Mouse (Mus musculus): ENCODE results near the gene Fam209. TPM values are rescaled to one million over a fixed set of nuclear protein-coding genes. Genes with fewer than 3 reads are reported as not detected.
A peak's percentile ranks its signal among the peaks of the same experiment; 100 is the strongest.

The Fam209 gene
- total and polyA plus RNA-seq, 3 experiments: not detected

DNA sequence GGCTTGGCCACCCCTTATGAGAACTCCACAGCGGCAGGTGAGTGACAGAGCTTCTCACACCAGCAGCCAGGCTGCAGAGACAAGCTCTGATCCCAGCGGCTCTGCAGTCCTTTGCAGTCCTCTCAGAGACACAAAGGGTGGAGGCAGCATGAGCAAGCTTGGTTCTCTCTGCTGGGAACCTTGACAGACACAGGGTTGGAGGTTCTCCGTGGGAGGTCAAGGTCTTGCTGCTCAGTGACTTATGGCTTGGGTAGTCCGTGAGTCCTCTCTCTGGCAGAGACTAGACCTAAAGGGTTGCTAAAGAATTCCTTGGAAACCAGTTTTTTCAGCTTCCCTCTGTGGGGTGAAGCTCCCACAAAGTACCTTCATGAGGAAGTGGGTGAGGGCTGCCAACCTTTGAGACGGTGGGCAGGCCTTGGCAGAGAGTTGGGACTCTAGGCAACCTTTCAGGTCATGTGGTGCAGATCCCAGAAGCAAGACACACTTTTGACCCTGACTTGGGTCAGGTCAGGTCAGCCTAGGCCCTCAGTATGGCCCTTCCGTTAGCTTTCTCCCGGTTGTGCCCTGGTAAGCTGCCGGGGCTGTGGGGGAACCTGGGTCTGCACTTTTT is 24.5 kb downstream of the Fam209 start:
- Histone ChIP-seq H3K27me3 (ENCODE audit: control insufficient read depth, insufficient read depth, low read length) (no peaks in the 10 kb centered on the region), H3K9ac (ENCODE audit: low read depth, low read length) (no peak overlapping the region), H3K27ac (no peak overlapping the region), H3K36me3 (ENCODE audit: control insufficient read depth, insufficient read depth, low read length) (no peaks in the 10 kb centered on the region), H3K4me3 (no peak overlapping the region), H3K79me2 (replicated peaks; ENCODE audit: control insufficient read depth, insufficient read depth, low read length) (no peaks in the 10 kb centered on the region), H3K4me1 (ENCODE audit: control insufficient read depth, insufficient read depth, low read length) (no peaks in the 10 kb centered on the region)
- no peak for DNase-seq
- intact Hi-C loops (cut with DNase I): no loop called here
- TF ChIP-seq POLR2A (IDR thresholded peaks at IDR 0.05; ENCODE audit: insufficient read depth, low read depth, low read length) (no peak), CTCF (IDR thresholded peaks at IDR 0.05) (no peak), EP300 (IDR thresholded peaks at IDR 0.05; ENCODE audit: insufficient read depth, low read depth, low read length) (no peak)
- WGBS: 79% methylated on average over 8 of the region's 8 CpGs

DNA sequence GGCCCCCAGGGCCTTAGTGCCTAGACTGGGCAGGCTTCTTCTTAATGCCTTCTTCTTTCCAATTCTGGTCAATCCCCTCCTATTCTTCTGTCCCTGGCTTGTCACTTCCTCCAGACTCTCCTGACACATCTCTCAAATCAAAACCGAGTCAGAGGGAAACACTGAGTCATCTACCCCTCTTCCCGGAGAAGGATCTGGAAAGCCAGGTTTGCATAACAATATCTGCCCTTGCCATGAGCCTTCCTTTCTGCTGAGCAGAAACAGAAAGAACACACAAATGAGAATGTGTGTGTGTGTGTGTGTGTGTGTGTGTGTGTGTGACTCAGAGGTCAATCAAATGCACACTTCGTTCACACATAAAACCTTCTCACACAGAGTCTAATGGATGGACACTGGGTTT is 26.5 kb downstream of the Fam209 start:
- Histone ChIP-seq H3K27ac (no peak overlapping the region), H3K4me3 (no peak overlapping the region), H3K4me1 (ENCODE audit: control insufficient read depth, insufficient read depth, low read length) (no peaks in the 10 kb centered on the region), H3K9ac (ENCODE audit: low read depth, low read length) (no peak overlapping the region), H3K27me3 (ENCODE audit: control insufficient read depth, insufficient read depth, low read length) (no peaks in the 10 kb centered on the region), H3K79me2 (replicated peaks; ENCODE audit: control insufficient read depth, insufficient read depth, low read length) (no peaks in the 10 kb centered on the region), H3K36me3 (ENCODE audit: control insufficient read depth, insufficient read depth, low read length) (no peaks in the 10 kb centered on the region)
- TF ChIP-seq POLR2A (IDR thresholded peaks at IDR 0.05; ENCODE audit: insufficient read depth, low read depth, low read length): no peak
- no peak for TF ChIP-seq CTCF (IDR thresholded peaks at IDR 0.05)
- no peak for TF ChIP-seq EP300 (IDR thresholded peaks at IDR 0.05; ENCODE audit: insufficient read depth, low read depth, low read length)
- intact Hi-C loops (cut with DNase I): no loop called here
- no peak for DNase-seq
- WGBS: 35% methylated on average over 3 of the region's 3 CpGs

DNA sequence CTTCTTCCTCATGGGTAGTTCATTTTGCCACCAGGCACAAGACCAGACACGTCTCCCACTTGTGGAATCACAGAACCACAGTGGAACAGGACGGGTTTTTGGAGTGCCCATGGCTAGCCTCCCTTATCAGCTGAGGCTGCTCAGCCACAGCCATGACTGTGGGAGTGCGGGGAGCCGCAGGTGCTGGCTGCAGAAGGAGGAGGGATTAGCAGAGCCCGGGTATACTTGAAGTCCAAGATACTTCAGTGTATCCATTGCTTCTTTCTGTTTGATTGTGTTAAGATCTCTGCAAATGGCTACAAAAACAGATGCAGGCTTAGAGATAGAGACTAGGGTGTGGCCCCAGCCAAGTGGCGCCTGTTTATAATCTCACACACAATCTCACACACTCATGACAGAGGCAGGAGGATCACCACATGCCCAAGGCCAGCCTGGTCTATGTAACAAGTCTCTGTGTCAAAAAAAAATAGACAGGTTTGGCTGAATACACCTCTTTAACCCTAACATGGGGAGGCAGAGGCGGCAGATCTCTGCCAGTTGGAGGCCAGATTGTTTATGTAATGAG is 28.5 kb downstream of the Fam209 start:
- TF ChIP-seq CTCF (IDR thresholded peaks at IDR 0.05) (no peak), EP300 (IDR thresholded peaks at IDR 0.05; ENCODE audit: insufficient read depth, low read depth, low read length) (no peak), POLR2A (IDR thresholded peaks at IDR 0.05; ENCODE audit: insufficient read depth, low read depth, low read length) (no peak)
- Histone ChIP-seq H3K36me3 (ENCODE audit: control insufficient read depth, insufficient read depth, low read length) (no peaks in the 10 kb centered on the region), H3K27ac (no peak overlapping the region), H3K79me2 (replicated peaks; ENCODE audit: control insufficient read depth, insufficient read depth, low read length) (no peaks in the 10 kb centered on the region), H3K4me1 (ENCODE audit: control insufficient read depth, insufficient read depth, low read length) (no peaks in the 10 kb centered on the region), H3K4me3 (no peak overlapping the region), H3K9ac (ENCODE audit: low read depth, low read length) (no peak overlapping the region), H3K27me3 (ENCODE audit: control insufficient read depth, insufficient read depth, low read length) (no peaks in the 10 kb centered on the region)
- no peak for DNase-seq
- intact Hi-C loops (cut with DNase I): loop anchor here (1.0 to 5.0 kb wide), 2 partner anchors 23 to 279 kb away; no protein-coding TSS in a partner anchor
- 37% methylated on average over 7 of the region's 7 CpGs for WGBS

- WGBS: 3% methylated on average over 4 of the region's 4 CpGs
- Histone ChIP-seq H3K4me3 (no peak overlapping the region), H3K4me1 (ENCODE audit: control insufficient read depth, insufficient read depth, low read length) (no peaks in the 10 kb centered on the region), H3K79me2 (replicated peaks; ENCODE audit: control insufficient read depth, insufficient read depth, low read length) (no peaks in the 10 kb centered on the region), H3K27ac (no peak overlapping the region), H3K27me3 (ENCODE audit: control insufficient read depth, insufficient read depth, low read length) (no peaks in the 10 kb centered on the region), H3K9ac (ENCODE audit: low read depth, low read length) (no peak overlapping the region), H3K36me3 (ENCODE audit: control insufficient read depth, insufficient read depth, low read length) (no peaks in the 10 kb centered on the region)
- intact Hi-C loops (cut with DNase I): loop anchor here (1.0 to 5.0 kb wide), 2 partner anchors 23 to 279 kb away; no protein-coding TSS in a partner anchor
- no peak for TF ChIP-seq EP300 (IDR thresholded peaks at IDR 0.05; ENCODE audit: insufficient read depth, low read depth, low read length)
- TF ChIP-seq CTCF (IDR thresholded peaks at IDR 0.05): peak; percentile 76
- DNase-seq: peak in 1 of 2 experiments; percentile 23
Measured at GRCm38 (mm10) chr2:172501341-172501740, 29.0 kb downstream of the Fam209 start.

- Histone ChIP-seq H3K9ac (ENCODE audit: low read depth, low read length) (no peak overlapping the region), H3K27ac (no peak overlapping the region), H3K27me3 (ENCODE audit: control insufficient read depth, insufficient read depth, low read length) (no peaks in the 10 kb centered on the region), H3K4me3 (no peak overlapping the region), H3K36me3 (ENCODE audit: control insufficient read depth, insufficient read depth, low read length) (no peaks in the 10 kb centered on the region), H3K79me2 (replicated peaks; ENCODE audit: control insufficient read depth, insufficient read depth, low read length) (no peaks in the 10 kb centered on the region), H3K4me1 (ENCODE audit: control insufficient read depth, insufficient read depth, low read length) (no peaks in the 10 kb centered on the region)
- intact Hi-C loops (cut with DNase I): loop anchor here (5.0 kb wide), 1 partner anchor 280 kb away; no protein-coding TSS in a partner anchor
- 64% methylated on average over 14 of the region's 14 CpGs for WGBS
- TF ChIP-seq CTCF (IDR thresholded peaks at IDR 0.05) (no peak), EP300 (IDR thresholded peaks at IDR 0.05; ENCODE audit: insufficient read depth, low read depth, low read length) (no peak), POLR2A (IDR thresholded peaks at IDR 0.05; ENCODE audit: insufficient read depth, low read depth, low read length) (no peak)
- no peak for DNase-seq
Measured at GRCm38 (mm10) chr2:172502168-172502567, 29.8 kb downstream of the Fam209 start.

GRCm38 (mm10) chr2:172506121-172506520 is 33.8 kb downstream of the Fam209 start:
- no peaks in the 10 kb centered on the region for H3K79me2 ChIP-seq (replicated peaks; ENCODE audit: control insufficient read depth, insufficient read depth, low read length)
- H3K4me3 ChIP-seq: no peak overlapping the region
- H3K9ac ChIP-seq (ENCODE audit: low read depth, low read length): no peak overlapping the region
- 83% methylated on average over 7 of the region's 7 CpGs for WGBS
- no peaks in the 10 kb centered on the region; the same call in 1 of the 2 replicates for H3K27me3 ChIP-seq (ENCODE audit: control insufficient read depth, insufficient read depth, low read length)
- intact Hi-C loops (cut with DNase I): no loop called here
- no peak overlapping the region for H3K27ac ChIP-seq
- no peaks in the 10 kb centered on the region for H3K36me3 ChIP-seq (ENCODE audit: control insufficient read depth, insufficient read depth, low read length)
- no peaks in the 10 kb centered on the region for H3K4me1 ChIP-seq (ENCODE audit: control insufficient read depth, insufficient read depth, low read length)
- DNase-seq: no peak
- TF ChIP-seq POLR2A (IDR thresholded peaks at IDR 0.05; ENCODE audit: insufficient read depth, low read depth, low read length): no peak
- TF ChIP-seq EP300 (IDR thresholded peaks at IDR 0.05; ENCODE audit: insufficient read depth, low read depth, low read length): no peak
- no peak for TF ChIP-seq CTCF (IDR thresholded peaks at IDR 0.05)

Data from heart, adult 2 months (tissue).